Mouse (Mus musculus) ES-Bruce4 (cell line): ENCODE results near the gene Il2rb. TPM values are rescaled to one million over a fixed set of nuclear protein-coding genes. Genes with fewer than 3 reads are reported as not detected.

Source experiments
- H3K27ac ChIP-seq: 2 replicates; pipeline ENCODE4 v1.5.1; 2012; ENCODE audit warnings: low read length, inconsistent platforms; ENCODE audit not compliant: insufficient read depth
- H3K27me3 ChIP-seq: 2 replicates; pipeline ENCODE4 v1.6.1; 2012; ENCODE audit warnings: mild to moderate bottlenecking, low read length, inconsistent platforms; ENCODE audit not compliant: control insufficient read depth, poor library complexity, insufficient read depth, severe bottlenecking
- H3K36me3 ChIP-seq: 2 replicates; pipeline ENCODE4 v1.6.1; 2012; ENCODE audit warnings: inconsistent platforms, mild to moderate bottlenecking, low read length, moderate library complexity; ENCODE audit not compliant: control insufficient read depth, poor library complexity, insufficient read depth, severe bottlenecking
- H3K4me1 ChIP-seq: one replicate; pipeline ENCODE4 v1.8.1; 2011; ENCODE audit warnings: low read length; ENCODE audit not compliant: control insufficient read depth, insufficient read depth
- H3K4me3 ChIP-seq: 2 replicates; pipeline ENCODE4 v1.5.1; 2011; ENCODE audit warnings: low read depth, mild to moderate bottlenecking, low read length
- H3K9ac ChIP-seq: 2 replicates; pipeline ENCODE4 v1.6.1; 2012; ENCODE audit warnings: low read depth, mild to moderate bottlenecking, inconsistent platforms; ENCODE audit not compliant: poor library complexity, severe bottlenecking
- H3K9me3 ChIP-seq: replicated peaks from 2 replicates; pipeline ENCODE4 v1.6.1; 2012; ENCODE audit warnings: mild to moderate bottlenecking, low read length, inconsistent platforms; ENCODE audit not compliant: control insufficient read depth, poor library complexity, insufficient read depth, severe bottlenecking
- CTCF ChIP-seq: IDR thresholded peaks from one replicate; pipeline ENCODE4 v1.8.1; 2011; ENCODE audit warnings: low read depth, low read length
- EP300 ChIP-seq: IDR thresholded peaks from 2 replicates; pipeline ENCODE4 v1.6.1; 2011; ENCODE audit warnings: low read depth, low read length; ENCODE audit not compliant: insufficient read depth
- POLR2A ChIP-seq: IDR thresholded peaks from one replicate; pipeline ENCODE4 v1.8.1; 2011; ENCODE audit warnings: low read length; ENCODE audit not compliant: insufficient read depth
- polyA plus RNA-seq: library from polyadenylated mRNA; stranded (reverse); fragments of >200 nt; gene quantifications from 2 replicates; pipeline ENCODE4 v1.2.4, GENCODE M21; 2011; ENCODE audit warnings: low read depth; ENCODE audit not compliant: missing spikeins, insufficient read depth, insufficient read length

The Il2rb gene
- polyA plus RNA-seq, 1 experiment: 0.42 TPM

DNA sequence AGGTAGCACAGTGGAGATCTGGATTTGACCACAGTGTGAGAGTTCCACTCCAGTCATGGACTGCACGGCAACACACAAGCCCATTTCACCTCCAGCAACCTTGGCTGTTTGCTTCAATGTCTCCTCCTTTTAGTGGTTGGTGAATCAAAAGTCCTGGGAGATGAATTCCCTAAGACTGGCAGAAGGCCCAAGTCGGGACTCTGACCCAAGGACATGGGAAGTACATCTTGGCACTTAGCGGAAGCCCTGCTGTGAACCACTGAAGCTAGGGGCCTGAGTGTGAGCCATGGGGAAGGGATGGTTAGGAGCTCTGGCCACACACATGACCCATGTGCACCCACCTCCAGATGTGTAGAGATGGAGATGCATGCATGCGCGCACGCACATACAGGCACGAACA lies 27.5 kb downstream of the Il2rb start:
- Histone ChIP-seq H3K4me3 (no peak overlapping the region), H3K27me3 (no peaks in the 10 kb centered on the region), H3K4me1 (no peaks in the 10 kb centered on the region), H3K9me3 (no peaks in the 10 kb centered on the region), H3K9ac (no peak overlapping the region), H3K36me3 (no peaks in the 10 kb centered on the region), H3K27ac (no peak overlapping the region)
- TF ChIP-seq EP300 (no peak), CTCF (no peak), POLR2A (no peak)

DNA sequence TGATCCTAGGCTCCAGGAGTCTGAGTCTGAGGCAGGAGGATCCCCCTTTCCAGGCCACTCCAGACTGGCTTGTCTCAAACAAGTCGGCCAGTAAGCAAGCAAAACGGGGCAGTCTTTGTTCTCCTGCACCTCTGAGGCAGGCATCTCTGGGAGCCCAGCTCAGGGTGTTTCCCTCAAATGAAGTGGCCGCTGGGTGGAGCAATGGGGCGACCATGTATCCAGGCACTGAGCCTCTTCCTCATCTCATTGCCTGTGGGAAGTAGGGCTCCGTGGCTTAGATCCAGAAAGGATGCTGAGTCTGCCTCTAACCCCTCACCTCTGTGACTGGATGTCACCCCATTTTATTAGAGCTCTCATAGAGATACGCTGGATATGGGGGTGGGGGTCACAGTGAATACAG lies 28.3 kb downstream of the Il2rb start:
- no peaks in the 10 kb centered on the region for H3K9me3 ChIP-seq
- no peaks in the 10 kb centered on the region for H3K27me3 ChIP-seq
- H3K4me3 ChIP-seq: no peak overlapping the region
- H3K9ac ChIP-seq: no peak overlapping the region
- no peaks in the 10 kb centered on the region for H3K4me1 ChIP-seq
- TF ChIP-seq CTCF (peak; percentile 4), EP300 (no peak)
- no peak overlapping the region for H3K27ac ChIP-seq
- H3K36me3 ChIP-seq: no peaks in the 10 kb centered on the region

DNA sequence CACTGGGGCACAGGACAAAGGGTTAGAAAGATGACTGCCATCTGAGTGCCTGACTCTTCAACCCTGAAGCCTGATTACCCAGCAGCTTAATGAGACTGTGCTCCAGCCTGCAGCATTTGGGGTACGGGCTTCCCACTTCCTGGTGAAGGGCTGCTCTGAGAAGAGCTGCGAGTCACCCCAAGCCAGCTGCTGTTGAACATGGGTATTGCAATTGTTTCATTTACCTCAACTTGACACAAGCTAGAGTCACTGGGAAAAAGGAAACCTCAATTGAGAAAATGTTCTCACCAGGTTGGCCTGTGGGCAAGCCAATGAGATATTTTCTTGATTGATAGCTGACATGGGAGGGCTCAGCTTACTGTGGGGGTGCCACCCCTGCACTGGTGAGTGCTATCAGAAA lies 32.1 kb downstream of the Il2rb start:
- H3K27me3 ChIP-seq: no peaks in the 10 kb centered on the region
- TF ChIP-seq EP300 (no peak), CTCF (no peak), POLR2A (no peak)
- H3K9ac ChIP-seq: no peak overlapping the region
- no peaks in the 10 kb centered on the region for H3K9me3 ChIP-seq
- H3K36me3 ChIP-seq: no peaks in the 10 kb centered on the region
- H3K4me1 ChIP-seq: no peaks in the 10 kb centered on the region
- no peak overlapping the region for H3K4me3 ChIP-seq
- no peak overlapping the region for H3K27ac ChIP-seq

DNA sequence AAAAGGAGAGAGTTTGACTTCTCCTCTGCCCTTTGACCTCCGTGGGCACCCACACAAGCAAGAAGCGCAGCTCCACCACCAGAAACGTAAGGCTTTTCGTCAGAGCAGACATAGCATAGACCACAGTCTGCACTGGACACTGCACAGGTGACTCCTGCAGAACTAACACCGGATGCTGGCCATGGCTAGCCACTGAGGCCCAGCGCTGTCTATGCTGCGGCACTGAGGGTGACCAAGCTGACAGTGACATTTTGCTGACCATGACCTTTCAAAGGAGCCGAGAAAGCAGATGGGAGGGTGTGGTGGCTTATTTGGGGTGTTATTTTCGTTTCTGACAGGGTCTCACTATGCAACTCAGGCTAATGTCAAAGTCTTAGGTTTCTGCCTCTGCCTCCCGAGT lies 37.9 kb downstream of the Il2rb start:
- Histone ChIP-seq H3K36me3 (no peaks in the 10 kb centered on the region), H3K9ac (no peak overlapping the region), H3K4me3 (no peak overlapping the region), H3K9me3 (no peaks in the 10 kb centered on the region), H3K27ac (no peak overlapping the region), H3K4me1 (no peaks in the 10 kb centered on the region), H3K27me3 (no peaks in the 10 kb centered on the region)
- TF ChIP-seq CTCF: no peak
- TF ChIP-seq EP300: no peak
- no peak for TF ChIP-seq POLR2A

DNA sequence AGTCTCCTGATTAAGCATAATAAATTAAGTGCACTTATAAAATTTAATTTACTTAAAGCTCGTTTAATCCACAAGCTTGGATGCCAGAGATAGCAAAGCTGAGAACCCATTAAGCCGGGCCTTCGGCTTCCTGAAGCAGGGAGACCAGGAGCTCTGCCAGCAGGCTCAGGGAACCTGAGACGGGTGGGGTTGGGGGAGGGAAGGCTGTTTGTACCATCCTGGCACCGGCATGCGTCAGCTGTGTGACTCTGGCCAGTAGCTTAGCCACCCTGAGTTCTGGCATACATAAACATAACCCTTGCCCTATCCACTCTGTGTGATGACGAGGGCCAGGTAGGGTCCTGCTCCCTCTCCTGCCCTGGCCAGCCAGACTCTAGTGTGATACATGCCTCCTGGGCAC lies 39.0 kb downstream of the Il2rb start:
- Histone ChIP-seq H3K9ac (no peak overlapping the region), H3K27me3 (no peaks in the 10 kb centered on the region), H3K27ac (no peak overlapping the region), H3K4me1 (no peaks in the 10 kb centered on the region), H3K36me3 (no peaks in the 10 kb centered on the region), H3K4me3 (no peak overlapping the region), H3K9me3 (no peaks in the 10 kb centered on the region)
- TF ChIP-seq EP300 (no peak), POLR2A (no peak), CTCF (no peak)

DNA sequence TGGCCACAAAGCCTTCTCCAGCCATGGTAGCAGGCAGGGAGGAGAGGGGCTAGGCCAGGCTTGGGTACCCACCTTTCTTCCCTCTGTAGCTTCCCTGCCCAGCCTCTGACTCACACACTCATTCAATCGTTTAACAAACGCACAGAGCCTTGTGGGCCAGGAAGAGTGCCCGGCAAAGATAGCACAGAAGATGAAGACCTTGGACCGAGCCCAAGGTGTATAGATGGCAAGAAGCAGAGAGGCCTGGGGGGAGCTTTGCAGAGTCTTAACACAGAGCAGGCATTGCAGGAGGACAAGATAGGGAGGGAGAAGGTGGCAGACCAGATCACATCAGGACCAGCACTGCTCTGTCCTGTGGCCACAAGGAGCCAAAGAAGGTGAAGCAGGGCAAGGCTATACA lies 39.9 kb downstream of the Il2rb start:
- Histone ChIP-seq H3K4me3 (no peak overlapping the region), H3K9ac (no peak overlapping the region), H3K4me1 (no peaks in the 10 kb centered on the region), H3K9me3 (no peaks in the 10 kb centered on the region), H3K27ac (no peak overlapping the region), H3K27me3 (no peaks in the 10 kb centered on the region), H3K36me3 (no peaks in the 10 kb centered on the region)
- TF ChIP-seq CTCF: no peak
- no peak for TF ChIP-seq POLR2A
- TF ChIP-seq EP300: no peak
